Mouse (Mus musculus) limb, embryonic 12.5 days (tissue): Measurements from ENCODE around the gene Slco4c1. TPM values are rescaled to one million over a fixed set of nuclear protein-coding genes. Genes with fewer than 3 reads are reported as not detected.

Source experiments
- ATAC-seq: fragments of 200-750 bp; cut with Nextera tagmentation; 2 replicates; pipeline ENCODE4 v1.8.0; 2017; ENCODE audit warnings: low read depth, moderate TSS enrichment; ENCODE audit not compliant: insufficient number of reproducible peaks, insufficient read depth, low FRiP score, low TSS enrichment
- H3K27ac ChIP-seq: fragments of 300-500 bp; sonication (generic); 2 replicates; pipeline ENCODE4 v1.5.1; 2016; ENCODE audit warnings: mild to moderate bottlenecking, moderate library complexity
- H3K27me3 ChIP-seq: fragments of 300-500 bp; sonication (generic); 2 replicates; pipeline ENCODE4 v1.6.1; 2016; ENCODE audit warnings: mild to moderate bottlenecking, moderate library complexity
- H3K36me3 ChIP-seq: fragments of 300-500 bp; sonication (generic); 2 replicates; pipeline ENCODE4 v1.6.1; 2016; ENCODE audit warnings: mild to moderate bottlenecking, moderate library complexity
- H3K4me1 ChIP-seq: fragments of 300-500 bp; sonication (generic); replicated peaks from 2 replicates; pipeline ENCODE4 v1.6.1; 2016
- H3K4me2 ChIP-seq: fragments of 300-500 bp; sonication (generic); 2 replicates; pipeline ENCODE4 v1.6.1; 2016; ENCODE audit warnings: mild to moderate bottlenecking, moderate library complexity
- H3K4me3 ChIP-seq: fragments of 300-500 bp; sonication (generic); replicated peaks from 2 replicates; pipeline ENCODE4 v1.5.1; 2016; ENCODE audit warnings: mild to moderate bottlenecking
- H3K9ac ChIP-seq: fragments of 300-500 bp; sonication (generic); replicated peaks from 2 replicates; pipeline ENCODE4 v1.6.1; 2016; ENCODE audit warnings: mild to moderate bottlenecking, moderate library complexity
- H3K9me3 ChIP-seq: fragments of 300-500 bp; sonication (generic); 2 replicates; pipeline ENCODE4 v1.6.1; 2016; ENCODE audit warnings: mild to moderate bottlenecking, moderate library complexity
- WGBS: fragments of 180-500 bp; shearing (Covaris S2); methylation state at CpG from one replicate; pipeline ENCODE4 v1.1.7; 2016; 5-methylcytosine and 5-hydroxymethylcytosine counted together
- polyA plus RNA-seq: library from polyadenylated mRNA; unstranded; fragments of >200 nt; fragmentation: Nextera tagmentation; extraction: Ambion mirVana; gene quantifications from 2 replicates; pipeline ENCODE4 v1.2.1, GENCODE M21; 2016

Gene Slco4c1
- 0.04 TPM in 1 of 2 replicates, not detected in the other for polyA plus RNA-seq

DNA sequence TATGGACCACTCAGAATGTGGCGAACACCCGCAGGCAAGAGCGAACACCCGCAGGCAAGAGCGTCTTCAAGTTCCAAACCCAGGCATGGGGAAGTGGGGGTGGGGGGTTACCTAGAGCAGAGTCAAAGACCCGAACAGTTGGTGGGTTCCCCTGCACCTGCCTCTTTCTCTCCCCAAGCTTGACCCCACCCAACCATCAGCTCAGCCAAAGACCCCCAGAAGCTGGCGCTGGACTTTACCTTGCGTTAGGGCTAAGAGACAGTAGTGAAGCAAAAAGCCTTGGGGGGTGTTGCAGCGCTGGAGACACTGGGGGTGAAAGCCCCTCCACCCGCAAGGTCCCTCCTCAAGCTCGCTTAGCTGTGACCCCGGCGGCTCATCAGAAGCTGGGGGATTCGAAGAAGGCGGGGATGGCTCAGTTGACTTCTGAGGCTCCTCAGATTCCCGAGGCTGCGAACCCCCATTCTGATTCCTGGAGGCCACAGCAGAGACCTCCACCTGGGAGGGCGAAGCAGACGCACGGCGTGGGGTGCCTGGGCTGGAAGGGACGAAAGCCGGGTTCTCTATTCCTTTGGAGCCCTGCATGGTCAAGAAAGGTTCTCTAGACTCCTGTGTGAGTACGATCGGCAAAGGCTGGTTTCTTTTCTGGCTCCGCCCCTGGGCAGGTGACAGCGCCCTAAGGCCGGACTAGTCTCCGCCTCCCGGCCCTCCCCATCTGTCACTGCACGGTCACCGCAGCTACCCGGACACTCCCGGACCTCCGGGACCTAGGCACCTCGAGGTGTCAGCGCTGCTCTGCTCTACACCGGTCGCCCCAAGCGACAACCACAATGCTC, at the start of gene Slco4c1:
TSS of gene Slco4c1 (minus strand) at position 644 of the 833 bp plus-strand sequence.
- WGBS = 2% methylated on average over 40 of the region's 40 CpGs
- Histone ChIP-seq H3K4me2 (peak within 1 kb of the TSS; percentile 92), H3K9ac (peak within 1 kb of the TSS; percentile 40), H3K4me3 (peak within 1 kb of the TSS; percentile 52), H3K36me3 (no peaks in the 10 kb centered on the region), H3K27ac (no peak within 1 kb of the TSS), H3K27me3 (peaks cover 25% of the 10 kb centered on the region), H3K4me1 (peaks cover 6% of the 10 kb centered on the region; the same call in 1 of the 2 replicates), H3K9me3 (no peaks in the 10 kb centered on the region)
- ATAC-seq = peak; percentile 78; the same call in 1 of the 2 replicates

DNA sequence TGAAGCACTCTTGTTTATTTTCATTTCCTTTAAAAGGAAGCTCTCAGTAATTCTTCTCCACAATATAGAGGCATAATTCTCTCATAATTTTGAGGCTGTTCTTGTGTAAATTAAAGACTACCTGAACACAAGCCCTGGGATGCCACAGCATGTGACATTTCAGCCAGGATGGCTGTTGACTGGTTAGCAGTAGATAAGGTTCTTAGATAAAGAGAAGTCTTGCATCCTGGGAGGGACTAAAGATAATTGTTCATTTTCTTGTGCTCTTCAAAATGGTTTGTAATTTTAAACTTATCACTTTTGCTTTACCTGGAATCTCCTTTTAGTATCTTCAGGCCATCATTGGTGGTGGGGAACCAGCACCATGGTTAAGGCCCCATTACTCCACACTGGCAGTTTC, 45.4 kb upstream of the Slco4c1 start:
- no peak for ATAC-seq
- H3K9ac ChIP-seq = no peak overlapping the region
- no peak overlapping the region for H3K4me2 ChIP-seq
- no peaks in the 10 kb centered on the region for H3K4me1 ChIP-seq
- no peaks in the 10 kb centered on the region for H3K9me3 ChIP-seq
- no peaks in the 10 kb centered on the region for H3K27me3 ChIP-seq
- no peak overlapping the region for H3K4me3 ChIP-seq
- no peak overlapping the region for H3K27ac ChIP-seq
- H3K36me3 ChIP-seq = no peaks in the 10 kb centered on the region

DNA sequence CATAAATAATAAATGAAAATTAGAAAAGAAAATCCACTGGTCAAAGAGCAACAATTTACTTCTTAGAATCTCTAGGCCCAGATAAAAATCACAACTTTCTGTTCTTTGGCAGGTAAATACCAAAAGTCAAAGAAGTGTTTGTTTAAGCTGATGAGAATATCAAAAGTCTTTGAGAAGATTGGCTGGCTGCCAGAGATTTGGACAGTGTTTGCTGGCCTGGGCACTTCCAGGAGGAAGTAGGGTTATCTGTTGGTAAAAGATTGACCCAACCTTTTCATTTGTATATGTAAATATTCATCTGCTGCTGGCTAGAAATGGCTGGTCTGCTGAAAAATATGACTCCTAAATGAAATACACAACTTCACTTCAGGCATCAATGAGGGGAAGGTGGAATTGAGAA, 11.8 kb upstream of the Slco4c1 start:
- no peaks in the 10 kb centered on the region for H3K27me3 ChIP-seq
- ATAC-seq = no peak
- H3K9ac ChIP-seq = no peak overlapping the region
- no peaks in the 10 kb centered on the region for H3K36me3 ChIP-seq
- H3K27ac ChIP-seq = no peak overlapping the region
- no peak overlapping the region for H3K4me3 ChIP-seq
- H3K4me2 ChIP-seq = no peak overlapping the region
- no peaks in the 10 kb centered on the region for H3K9me3 ChIP-seq
- H3K4me1 ChIP-seq = no peaks in the 10 kb centered on the region

DNA sequence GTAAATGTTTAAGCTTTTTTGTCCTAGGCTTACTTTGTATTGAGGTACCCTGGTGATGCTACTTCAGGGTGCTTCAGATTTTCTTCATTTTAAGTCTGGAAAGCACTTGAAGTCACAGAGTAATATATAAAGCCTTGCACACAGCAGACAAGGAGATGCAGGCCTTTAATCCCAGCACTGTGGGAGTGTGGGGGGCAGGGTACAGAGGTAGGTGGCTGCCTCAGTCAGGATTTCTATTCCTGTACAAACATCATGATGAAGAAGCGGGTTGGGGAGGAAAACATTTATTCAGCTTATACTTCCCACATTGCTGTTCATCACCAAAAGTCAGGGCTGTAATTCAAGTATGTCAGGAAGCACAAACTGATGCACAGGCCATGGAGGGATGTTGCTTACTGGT, 6.6 kb upstream of the Slco4c1 start:
- no peaks in the 10 kb centered on the region for H3K9me3 ChIP-seq
- no peak overlapping the region for H3K4me3 ChIP-seq
- no peak overlapping the region for H3K9ac ChIP-seq
- no peak overlapping the region for H3K4me2 ChIP-seq
- no peaks in the 10 kb centered on the region for H3K36me3 ChIP-seq
- H3K27me3 ChIP-seq = no peaks in the 10 kb centered on the region
- no peak for ATAC-seq
- WGBS = 88% methylated on average over 1 of the region's 1 CpGs
- no peaks in the 10 kb centered on the region for H3K4me1 ChIP-seq
- H3K27ac ChIP-seq = no peak overlapping the region

DNA sequence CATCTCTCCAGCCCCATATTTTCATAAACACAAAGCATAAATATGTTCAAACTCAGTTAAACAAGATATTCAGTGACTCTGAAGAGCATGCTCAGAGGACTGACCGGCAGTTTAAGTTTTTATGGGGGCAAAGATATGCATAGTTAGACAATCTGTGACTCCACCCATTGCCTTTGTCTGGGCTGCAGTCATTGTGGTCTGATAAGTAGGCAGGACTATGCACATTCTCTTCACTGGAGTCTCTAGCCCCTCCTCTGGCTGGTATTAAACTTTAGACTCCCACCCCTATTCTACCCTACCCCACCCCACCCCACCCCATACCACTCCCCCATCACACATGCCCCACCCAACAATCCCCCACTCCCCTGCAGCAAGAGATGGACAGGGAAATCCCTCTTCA, 4.1 kb upstream of the Slco4c1 start:
- H3K27ac ChIP-seq = no peak overlapping the region
- no peaks in the 10 kb centered on the region for H3K9me3 ChIP-seq
- no peaks in the 10 kb centered on the region for H3K36me3 ChIP-seq
- no peak overlapping the region for H3K9ac ChIP-seq
- no peak overlapping the region for H3K4me2 ChIP-seq
- H3K4me1 ChIP-seq = peaks cover 6% of the 10 kb centered on the region; the same call in 1 of the 2 replicates
- no peak overlapping the region for H3K4me3 ChIP-seq
- H3K27me3 ChIP-seq = peaks cover 21% of the 10 kb centered on the region
- WGBS = 81% methylated on average over 1 of the region's 1 CpGs
- ATAC-seq = no peak

DNA sequence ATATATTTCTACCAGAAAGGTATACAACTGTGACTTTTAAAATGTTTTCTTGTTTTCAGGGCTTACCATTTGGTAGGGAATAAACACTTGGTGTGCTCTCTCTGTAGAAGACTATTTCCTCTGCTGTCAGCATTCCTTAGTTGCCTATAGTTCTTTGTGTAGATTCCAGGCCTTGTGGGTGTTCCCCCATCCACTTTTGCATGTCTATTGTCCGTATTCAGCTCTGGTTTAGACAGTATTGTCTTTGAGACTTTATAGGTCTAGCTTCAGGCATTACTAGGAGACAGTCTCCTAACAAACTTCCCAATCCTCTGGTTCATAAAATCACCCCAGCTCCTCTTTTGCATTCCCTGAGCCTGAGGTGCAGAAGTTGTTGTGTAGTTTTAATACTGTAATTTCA, 2.7 kb upstream of the Slco4c1 start:
- H3K27ac ChIP-seq = no peak overlapping the region
- 61% methylated on average over 1 of the region's 1 CpGs for WGBS
- no peaks in the 10 kb centered on the region for H3K36me3 ChIP-seq
- peaks cover 6% of the 10 kb centered on the region; the same call in 1 of the 2 replicates for H3K4me1 ChIP-seq
- H3K9ac ChIP-seq = no peak overlapping the region
- H3K27me3 ChIP-seq = peaks cover 25% of the 10 kb centered on the region
- no peaks in the 10 kb centered on the region for H3K9me3 ChIP-seq
- ATAC-seq = no peak
- H3K4me2 ChIP-seq = no peak overlapping the region
- H3K4me3 ChIP-seq = no peak overlapping the region

DNA sequence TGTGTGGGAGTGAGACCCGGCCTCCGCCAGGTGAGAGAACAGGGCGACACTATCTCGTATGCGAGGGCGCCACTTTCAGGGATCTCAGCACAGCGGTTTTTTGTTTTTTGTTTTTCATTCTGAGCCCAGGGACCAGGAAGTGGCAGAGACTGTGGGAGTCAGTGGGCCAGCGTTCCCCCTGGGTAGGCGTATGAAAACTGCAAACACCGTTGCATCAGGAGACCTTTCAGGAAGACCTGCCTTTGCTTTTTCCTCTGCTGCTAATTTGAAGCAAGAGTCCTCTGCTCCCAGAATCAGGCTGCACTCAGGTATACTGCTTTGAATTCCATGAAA, 356 bp upstream of the Slco4c1 start:
- Histone ChIP-seq H3K4me3 (peak overlapping the region; percentile 52), H3K4me2 (peak overlapping the region; percentile 92), H3K27me3 (peaks cover 25% of the 10 kb centered on the region), H3K4me1 (peaks cover 6% of the 10 kb centered on the region; the same call in 1 of the 2 replicates), H3K36me3 (no peaks in the 10 kb centered on the region), H3K27ac (no peak overlapping the region), H3K9ac (peak overlapping the region; percentile 40), H3K9me3 (no peaks in the 10 kb centered on the region)
- 2% methylated on average over 10 of the region's 10 CpGs for WGBS
- no peak for ATAC-seq

DNA sequence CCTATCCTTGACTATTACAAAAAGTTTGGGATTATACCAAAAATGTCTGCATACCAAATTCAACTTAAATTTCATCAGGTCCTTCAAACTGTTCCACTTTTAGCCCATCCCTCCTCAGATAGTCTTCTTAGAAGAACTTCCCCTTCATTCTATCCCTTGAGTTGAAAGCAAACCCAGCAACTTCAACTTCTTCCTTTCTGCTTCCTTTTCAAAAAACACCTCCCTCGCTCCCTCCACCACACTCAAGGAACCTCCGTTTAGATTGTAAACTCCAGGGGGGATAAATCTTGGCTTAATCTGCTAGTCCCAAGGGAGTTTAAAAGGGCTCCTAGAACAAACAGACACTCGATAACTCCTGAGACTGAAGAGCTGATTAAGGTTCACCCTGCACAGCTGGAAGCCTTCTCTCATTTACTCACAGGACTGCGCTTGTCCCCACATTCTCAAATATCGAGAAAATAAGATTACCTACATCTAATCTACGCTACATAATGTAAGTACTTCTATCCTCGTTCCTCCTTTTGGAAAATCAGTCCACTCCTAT, 1.1 kb downstream of the Slco4c1 start:
- Histone ChIP-seq H3K36me3 (no peaks in the 10 kb centered on the region), H3K9ac (no peak overlapping the region), H3K9me3 (no peaks in the 10 kb centered on the region), H3K4me3 (no peak overlapping the region), H3K4me2 (0 out of 2 replicates have a peak overlapping the region, but pooled peaks have one; percentile 92), H3K27ac (no peak overlapping the region), H3K4me1 (peaks cover 6% of the 10 kb centered on the region; the same call in 1 of the 2 replicates), H3K27me3 (peaks cover 25% of the 10 kb centered on the region)
- WGBS = 5% methylated on average over 7 of the region's 7 CpGs
- ATAC-seq = no peak

DNA sequence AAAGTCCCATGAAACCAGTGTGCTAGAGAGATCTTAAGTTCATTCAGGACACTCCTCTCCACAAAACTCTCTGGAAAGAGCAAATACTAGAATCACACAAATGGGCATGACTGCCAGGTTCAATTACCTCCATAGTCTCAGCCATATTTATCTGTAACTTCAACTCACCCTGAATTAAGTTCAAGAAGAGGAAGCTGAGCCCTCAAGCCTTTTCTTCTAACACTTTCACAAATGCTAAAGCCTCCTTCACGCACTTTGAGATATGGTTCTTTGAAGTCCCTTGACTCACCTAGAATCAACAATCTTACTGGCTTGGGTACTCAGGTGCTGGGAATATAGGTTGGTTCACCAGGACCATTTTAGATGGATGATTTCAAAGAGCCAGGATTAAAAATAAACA, 3.2 kb downstream of the Slco4c1 start:
- Histone ChIP-seq H3K27me3 (peaks cover 25% of the 10 kb centered on the region), H3K36me3 (no peaks in the 10 kb centered on the region), H3K4me1 (peaks cover 6% of the 10 kb centered on the region; the same call in 1 of the 2 replicates), H3K27ac (no peak overlapping the region), H3K9me3 (no peaks in the 10 kb centered on the region), H3K4me3 (no peak overlapping the region), H3K9ac (no peak overlapping the region), H3K4me2 (no peak overlapping the region)
- 96% methylated on average over 1 of the region's 1 CpGs for WGBS
- no peak for ATAC-seq

DNA sequence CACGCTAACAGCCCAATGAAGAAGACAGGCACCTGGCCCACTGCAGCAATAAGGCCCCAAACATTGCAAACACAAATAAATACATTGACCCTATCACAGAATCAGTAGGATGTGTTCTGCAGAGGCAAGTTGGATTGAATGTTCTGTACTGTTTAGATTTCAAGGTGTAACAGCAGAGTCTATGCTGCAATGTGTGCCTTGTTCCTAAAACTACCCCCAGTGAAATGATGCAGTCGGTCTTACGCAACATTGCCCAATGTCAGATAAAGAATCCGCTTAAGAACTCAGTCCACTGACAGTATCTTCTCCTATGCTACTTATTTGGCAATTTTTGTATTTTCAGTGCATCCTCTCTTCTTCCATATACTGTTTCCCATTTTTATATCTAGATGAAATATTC, 6.0 kb downstream of the Slco4c1 start:
- no peaks in the 10 kb centered on the region for H3K9me3 ChIP-seq
- H3K9ac ChIP-seq = no peak overlapping the region
- no peak overlapping the region for H3K27ac ChIP-seq
- H3K36me3 ChIP-seq = no peaks in the 10 kb centered on the region
- no peak overlapping the region for H3K4me3 ChIP-seq
- H3K27me3 ChIP-seq = peaks cover 4% of the 10 kb centered on the region
- 95% methylated on average over 4 of the region's 4 CpGs for WGBS
- H3K4me2 ChIP-seq = no peak overlapping the region
- no peaks in the 10 kb centered on the region for H3K4me1 ChIP-seq
- no peak for ATAC-seq

DNA sequence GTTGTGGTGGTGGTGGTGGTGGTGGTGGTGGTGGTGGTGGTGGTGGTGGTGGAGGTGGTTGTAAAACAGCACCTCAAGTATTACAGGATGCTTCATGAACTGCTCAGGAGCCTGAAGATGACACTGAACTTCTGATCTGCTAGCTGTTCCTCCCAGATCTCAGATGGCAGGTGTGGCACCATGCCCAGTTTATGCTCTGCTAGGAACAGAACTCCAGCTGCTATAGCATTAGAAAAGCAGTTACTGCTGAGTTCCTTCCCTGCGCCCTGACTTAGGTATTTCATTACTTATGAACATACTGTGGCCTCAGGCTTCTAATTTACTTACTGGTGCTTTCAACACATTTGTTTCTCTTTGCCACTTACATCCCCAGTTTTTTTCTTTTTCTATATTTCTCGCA, 7.9 kb downstream of the Slco4c1 start:
- Histone ChIP-seq H3K9me3 (no peaks in the 10 kb centered on the region), H3K4me2 (no peak overlapping the region), H3K9ac (no peak overlapping the region), H3K36me3 (no peaks in the 10 kb centered on the region), H3K27me3 (no peaks in the 10 kb centered on the region; the same call in 1 of the 2 replicates), H3K4me1 (no peaks in the 10 kb centered on the region), H3K4me3 (no peak overlapping the region), H3K27ac (no peak overlapping the region)
- WGBS = 73% methylated on average over 2 of the region's 2 CpGs
- no peak for ATAC-seq
